ENCODE assay signal across 21 mouse cellular contexts in genomic region chr1:78484361-78484760, GRCm38 (mm10). TPM values are rescaled to one million over a fixed set of nuclear protein-coding genes. Genes with fewer than 3 reads are reported as not detected.
DNase-seq lines count a peak whose midpoint lies in the region; ATAC-seq lines count a peak whose summit lies in the region.
"Had no signal": no experiment of that assay in that cellular context is flagged by ENCODE, and none has a peak within 500 bp of the region (broad histone marks: within the 10 kb centered on the region; RNA-seq: fewer than 3 reads in every experiment).

No protein-coding gene starts in this region.

- peak overlapping the region; percentile 30; the same call in 1 of the 2 replicates for H3K27ac ChIP-seq in limb, embryonic 11.5 days (replicated peaks; ENCODE audit: low read depth, low read length)
- H3K27ac ChIP-seq in limb, embryonic 10.5 days: no peak overlapping the region
- peak overlapping the region; percentile 54; the same call in 1 of the 2 replicates for H3K27ac ChIP-seq in intestine, embryonic 14.5 days (ENCODE audit: low read depth)
- H3K27ac ChIP-seq: heart, embryonic 13.5 days; liver, embryonic 12.5 days; lung, embryonic 15.5 days had no signal

- no peak for DNase-seq in limb, embryonic 11.5 days (ENCODE audit: low spot score)
- no peak for DNase-seq in limb, embryonic 10.5 days (ENCODE audit: low spot score)
- DNase-seq in 3T3-L1 (ENCODE audit: low read depth, low spot score): peak; percentile 10
- DNase-seq in T-cell, adult 2 months (ENCODE audit: low spot score): peak; percentile 36
- DNase-seq in intestine, embryonic 14.5 days (ENCODE audit: low spot score): no peak
- DNase-seq in right cerebral cortex, postnatal 4 days: no peak
- DNase-seq in right cerebral cortex, postnatal 14 days: no peak
- no peak for DNase-seq in heart, adult 8-10 months (ENCODE audit: low spot score)
- DNase-seq: adrenal gland, postnatal 14 days; cerebellum, adult 9-10 months; gastrocnemius, postnatal 14 days; kidney, postnatal 10 days; midbrain, embryonic 14.5 days had no signal

- H3K9me3 ChIP-seq in limb, embryonic 11.5 days (ENCODE audit: control insufficient read depth, low read length): no peaks in the 10 kb centered on the region
- H3K9me3 ChIP-seq in limb, embryonic 10.5 days (replicated peaks): no peaks in the 10 kb centered on the region
- H3K9me3 ChIP-seq in intestine, embryonic 14.5 days (ENCODE audit: control insufficient read depth, low read length): no peaks in the 10 kb centered on the region
- H3K9me3 ChIP-seq: heart, embryonic 13.5 days; liver, embryonic 12.5 days; lung, embryonic 15.5 days had no signal

- 80% methylated on average over 2 of the region's 2 CpGs for WGBS in limb, embryonic 11.5 days
- 83% methylated on average over 2 of the region's 2 CpGs for WGBS in limb, embryonic 10.5 days
- 57% methylated on average over 2 of the region's 2 CpGs for WGBS in intestine, embryonic 14.5 days

- H3K4me2 ChIP-seq in limb, embryonic 11.5 days (ENCODE audit: low read depth, severe bottlenecking): no peak overlapping the region
- H3K4me2 ChIP-seq in intestine, embryonic 14.5 days (ENCODE audit: low read length): no peak overlapping the region
- H3K4me2 ChIP-seq: heart, embryonic 13.5 days; liver, embryonic 12.5 days; lung, embryonic 15.5 days had no signal

- no peak for ATAC-seq in limb, embryonic 11.5 days (ENCODE audit: insufficient number of reproducible peaks, low FRiP score, low TSS enrichment, low read depth)
- ATAC-seq in intestine, embryonic 14.5 days (replicated peaks; ENCODE audit: low FRiP score, low TSS enrichment, low read depth): no peak
- ATAC-seq: inflammation-experienced regulatory T-cells, adult 6 months; liver, embryonic 12.5 days had no signal

- peaks cover 2% of the 10 kb centered on the region; the same call in 1 of the 2 replicates for H3K36me3 ChIP-seq in limb, embryonic 11.5 days (ENCODE audit: control insufficient read depth, insufficient read depth, low read length)
- H3K36me3 ChIP-seq in limb, embryonic 10.5 days: peaks cover 23% of the 10 kb centered on the region
- peaks cover 24% of the 10 kb centered on the region for H3K36me3 ChIP-seq in intestine, embryonic 14.5 days (ENCODE audit: control insufficient read depth, insufficient read depth, low read length)

- H3K4me1 ChIP-seq in limb, embryonic 11.5 days (ENCODE audit: control insufficient read depth, insufficient read depth, low read length): 0 out of 2 replicates have a peak, but pooled peaks cover 3% of the 10 kb centered on the region
- H3K4me1 ChIP-seq in limb, embryonic 10.5 days: peaks cover 13% of the 10 kb centered on the region
- H3K4me1 ChIP-seq in intestine, embryonic 14.5 days (replicated peaks; ENCODE audit: control insufficient read depth, insufficient read depth, low read length): peaks cover 6% of the 10 kb centered on the region

- no peak overlapping the region for H3K4me3 ChIP-seq in limb, embryonic 11.5 days (ENCODE audit: low read depth, low read length)
- no peak overlapping the region for H3K4me3 ChIP-seq in limb, embryonic 10.5 days
- H3K4me3 ChIP-seq in intestine, embryonic 14.5 days (ENCODE audit: low read depth, low read length): no peak overlapping the region
- H3K4me3 ChIP-seq: erythroblast, embryonic 14.5 days; heart, embryonic 13.5 days; liver, embryonic 12.5 days; lung, embryonic 15.5 days had no signal

- H3K27me3 ChIP-seq in limb, embryonic 11.5 days (ENCODE audit: control insufficient read depth, insufficient read depth, low read length): no peaks in the 10 kb centered on the region
- no peaks in the 10 kb centered on the region for H3K27me3 ChIP-seq in limb, embryonic 10.5 days (ENCODE audit: low read depth, poor library complexity, severe bottlenecking)
- no peaks in the 10 kb centered on the region for H3K27me3 ChIP-seq in intestine, embryonic 14.5 days (replicated peaks; ENCODE audit: control insufficient read depth, insufficient read depth, low read length)
- H3K27me3 ChIP-seq: heart, embryonic 13.5 days; liver, embryonic 12.5 days; lung, embryonic 15.5 days had no signal

- H3K9ac ChIP-seq in limb, embryonic 11.5 days (ENCODE audit: low read length): no peak overlapping the region
- H3K9ac ChIP-seq in intestine, embryonic 14.5 days (ENCODE audit: low read length): no peak overlapping the region
- H3K9ac ChIP-seq: heart, embryonic 13.5 days; liver, embryonic 12.5 days; lung, embryonic 15.5 days had no signal

RNA-seq across cellular contexts. Expression of gene Farsb, which starts 4.3 kb away (rescaled TPM):
- 161 and 165 TPM in 2 replicates for polyA plus RNA-seq in limb, embryonic 11.5 days (2014; fragmentation: Nextera tagmentation; extraction: Ambion mirVana)
- polyA plus RNA-seq in limb, embryonic 10.5 days (2016; fragmentation: Nextera tagmentation; extraction: Ambion mirVana): 154 and 155 TPM in 2 replicates
- 167 and 177 TPM in 2 replicates for polyA plus RNA-seq in intestine, embryonic 14.5 days (2014; fragmentation: Nextera tagmentation; extraction: Ambion mirVana)
- 10 to 100 TPM; 43.2 to 52.2 (median 49.6) TPM for total RNA-seq in heart, adult 8-10 months (2022)

RNA-seq across cellular contexts. Expression of gene Mogat1, which starts 26.4 kb away (rescaled TPM):
- polyA plus RNA-seq in limb, embryonic 11.5 days (2014; fragmentation: Nextera tagmentation; extraction: Ambion mirVana): not detected in 2 replicates
- 0.19 and 0.34 TPM in 2 replicates for polyA plus RNA-seq in limb, embryonic 10.5 days (2016; fragmentation: Nextera tagmentation; extraction: Ambion mirVana)
- polyA plus RNA-seq in intestine, embryonic 14.5 days (2014; fragmentation: Nextera tagmentation; extraction: Ambion mirVana): 0.16 TPM in 1 of 2 replicates, not detected in the other
- total RNA-seq in heart, adult 8-10 months (2022): not detected
- total RNA-seq: ES-E14; hematopoietic stem cell, adult 5-6 weeks had no signal
- polyA plus RNA-seq: erythroblast, embryonic 14.5 days; heart, embryonic 13.5 days; inflammation-experienced regulatory T-cells, adult 6 months; liver, embryonic 12.5 days; stomach, embryonic 14.5 days had no signal

RNA-seq across cellular contexts. Expression of gene BC035947, which starts 27.6 kb away (rescaled TPM):
- polyA plus RNA-seq in limb, embryonic 11.5 days (2014; fragmentation: Nextera tagmentation; extraction: Ambion mirVana): 0.31 and 0.74 TPM in 2 replicates
- 0.09 and 0.19 TPM in 2 replicates for polyA plus RNA-seq in limb, embryonic 10.5 days (2016; fragmentation: Nextera tagmentation; extraction: Ambion mirVana)
- polyA plus RNA-seq in intestine, embryonic 14.5 days (2014; fragmentation: Nextera tagmentation; extraction: Ambion mirVana): 0.16 TPM in 1 of 2 replicates, not detected in the other
- total RNA-seq in heart, adult 8-10 months (2022): not detected
- total RNA-seq: gastrocnemius, postnatal 14 days; hematopoietic stem cell, adult 5-6 weeks had no signal
- polyA plus RNA-seq: erythroblast, embryonic 14.5 days; inflammation-experienced regulatory T-cells, adult 6 months; liver, embryonic 12.5 days had no signal

Comparison
In these comparisons a context has a peak if more than half of its experiments do, and no peak if none do; other contexts are left out.
1. DNase-seq: peak in 3T3-L1 (single experiment) and T-cell, adult 2 months (single experiment); none in limb, embryonic 11.5 days (single experiment), limb, embryonic 10.5 days (single experiment), intestine, embryonic 14.5 days (single experiment), right cerebral cortex, postnatal 4 days (single experiment), right cerebral cortex, postnatal 14 days (single experiment) and heart, adult 8-10 months (single experiment).